Mouse (Mus musculus) R1 (cell line): ENCODE data around the gene Nedd4.
A peak's percentile ranks its signal among the peaks of the same experiment; 100 is the strongest.
"Not testable (repeated sequence)": the region's sequence is repeated elsewhere in the genome, so short reads cannot be mapped to it uniquely, and the experiment has no call there.

Experiments used
- DNase-seq: peaks from one replicate; pipeline ENCODE4 v3.0.0-alpha.2; 2018; ENCODE audit warnings: low read depth, low spot score

Nedd4 gene

DNA sequence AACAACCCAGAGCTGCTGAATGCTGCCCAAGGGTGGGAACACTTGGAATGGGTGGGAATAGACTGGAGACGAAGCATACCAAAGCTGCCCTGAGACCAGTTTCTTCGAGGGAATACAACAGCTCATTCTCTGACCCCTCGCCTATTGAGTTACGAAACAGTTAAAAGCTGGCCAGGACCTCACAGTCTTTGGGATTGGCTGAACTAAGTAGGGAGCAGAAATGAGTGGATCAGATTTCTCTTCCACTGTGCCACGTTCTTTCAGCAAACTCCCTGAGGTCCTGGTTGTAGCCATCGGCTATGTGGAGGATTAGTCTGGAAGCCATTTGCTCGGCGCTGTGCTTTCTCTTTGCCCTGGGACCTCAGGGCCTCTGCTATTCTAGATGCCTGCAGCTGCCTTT lies 9.2 kb upstream of the Nedd4 start:
- peak; percentile 79 for DNase-seq

DNA sequence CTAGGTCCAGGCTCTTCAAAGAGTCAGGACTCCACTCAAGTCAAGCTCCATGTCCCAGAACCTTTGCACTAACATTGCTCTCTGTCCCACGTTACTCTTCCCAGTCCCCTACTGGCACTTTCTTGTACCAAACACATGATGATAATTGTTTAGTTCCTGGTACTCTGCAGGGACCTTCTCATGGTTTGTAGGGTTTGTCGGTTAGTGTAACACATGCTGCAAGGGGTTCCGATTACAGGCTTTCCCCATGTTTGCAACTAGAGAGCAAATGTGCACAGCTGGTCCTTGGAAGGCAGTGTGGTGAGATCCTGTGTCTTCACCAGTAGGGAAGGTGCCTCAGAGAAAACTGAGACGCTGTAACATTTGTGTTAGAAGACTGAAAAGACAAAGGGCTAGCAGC lies 8.6 kb upstream of the Nedd4 start:
- DNase-seq = peak; percentile 31

GRCm38 (mm10) chr9:72654593-72655242 lies 7.4 kb upstream of the Nedd4 start:
- DNase-seq = peak; percentile 47

DNA sequence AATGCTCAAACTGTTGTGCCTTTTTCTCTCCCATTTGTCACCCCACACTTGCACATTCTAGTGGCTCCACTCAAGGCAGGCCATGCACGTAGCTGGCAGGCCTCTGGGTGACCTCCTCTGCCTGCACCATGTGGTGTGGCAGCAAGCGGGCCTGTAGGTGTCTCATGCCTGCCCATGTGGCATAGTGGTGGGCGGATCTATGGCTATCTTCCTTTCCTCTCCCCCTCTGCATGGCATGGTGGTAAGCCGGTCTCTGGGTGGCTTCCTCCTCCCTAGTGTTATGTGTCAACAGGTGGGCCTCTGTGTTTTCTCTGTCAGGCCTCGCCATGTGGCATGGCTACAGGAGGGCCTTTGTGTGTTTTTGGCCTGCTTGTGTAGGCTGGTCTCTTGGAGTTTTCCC lies 6.5 kb upstream of the Nedd4 start:
- no peak for DNase-seq

DNA sequence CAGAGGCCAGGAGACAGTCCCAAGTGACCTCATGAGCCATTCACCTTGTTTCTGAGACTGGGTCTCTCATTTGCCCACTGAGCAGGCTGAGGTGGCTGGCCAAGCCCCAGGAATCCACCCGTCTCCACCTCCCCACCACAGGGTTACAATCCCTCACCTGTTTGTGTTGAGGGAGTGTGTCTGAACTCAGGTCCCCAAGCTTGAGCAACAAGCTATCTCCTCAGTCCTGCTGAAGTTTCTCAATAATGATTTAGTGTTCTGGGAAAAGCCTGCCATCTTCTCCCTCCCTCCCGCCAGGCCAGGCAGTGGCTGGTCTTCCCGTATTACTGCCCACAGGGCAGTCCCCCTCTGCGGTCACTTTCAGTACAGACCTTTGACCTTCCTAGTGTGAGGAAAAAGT lies 5.7 kb upstream of the Nedd4 start:
- DNase-seq = no peak

DNA sequence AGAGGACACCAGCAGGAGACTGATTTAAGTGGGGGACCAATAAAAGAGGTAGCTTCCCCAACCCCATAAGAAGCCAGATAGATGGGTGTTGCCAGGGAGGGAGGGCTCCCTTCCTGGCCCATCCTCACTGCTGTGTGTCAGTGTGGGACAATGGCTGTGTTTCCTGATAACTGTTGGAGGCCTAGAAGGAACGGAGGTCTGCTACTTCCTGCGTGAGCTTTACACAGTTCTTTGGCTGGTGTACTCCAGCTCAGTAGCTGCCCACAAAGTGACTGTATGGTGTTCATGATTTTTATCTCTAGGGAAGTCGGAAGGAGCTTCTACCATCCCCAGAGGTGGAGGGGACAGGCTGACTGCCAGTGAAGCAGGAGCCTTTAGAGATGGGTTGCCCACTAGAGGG lies 5.2 kb upstream of the Nedd4 start:
- DNase-seq = peak; percentile 59

GRCm38 (mm10) chr9:72657694-72658093 lies 4.5 kb upstream of the Nedd4 start:
- peak; percentile 94 for DNase-seq

DNA sequence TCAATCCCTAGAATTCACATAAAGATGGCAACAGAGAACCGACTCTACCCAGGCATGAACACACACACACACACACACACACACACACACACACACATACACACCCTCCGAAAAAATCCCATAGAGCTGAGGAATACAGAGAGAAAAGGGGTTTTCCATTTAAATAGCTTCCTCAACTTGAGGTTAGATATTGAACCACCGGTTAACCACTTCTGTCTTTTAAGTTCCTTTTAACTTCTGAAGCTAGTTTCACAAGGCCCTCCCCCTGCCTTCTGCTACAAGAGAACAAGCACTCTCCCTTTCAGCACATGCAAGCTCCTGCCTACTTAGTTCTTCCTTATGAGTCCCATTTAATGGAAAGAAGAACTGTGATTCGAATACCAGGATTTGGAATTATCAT lies 2.0 kb upstream of the Nedd4 start:
- no peak for DNase-seq

DNA sequence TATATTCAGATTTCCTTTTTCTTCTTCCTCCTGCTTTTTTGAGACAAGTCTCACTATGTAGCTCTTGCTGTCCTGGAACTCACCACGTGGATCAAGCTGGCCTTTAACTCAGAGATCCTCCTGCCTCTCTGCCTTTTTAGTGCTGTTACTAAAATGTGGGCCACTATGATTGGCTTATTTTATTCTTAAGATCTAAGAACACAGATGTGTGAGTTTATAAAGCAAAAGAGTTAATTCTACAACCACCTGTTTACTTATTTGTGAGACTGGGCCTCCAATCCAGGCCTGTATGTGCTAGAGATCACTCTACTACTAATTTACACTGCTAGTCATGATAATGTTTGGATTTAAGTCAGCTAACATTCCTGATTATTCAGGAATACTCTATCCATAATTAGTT lies 1.2 kb upstream of the Nedd4 start:
- DNase-seq = no peak

DNA sequence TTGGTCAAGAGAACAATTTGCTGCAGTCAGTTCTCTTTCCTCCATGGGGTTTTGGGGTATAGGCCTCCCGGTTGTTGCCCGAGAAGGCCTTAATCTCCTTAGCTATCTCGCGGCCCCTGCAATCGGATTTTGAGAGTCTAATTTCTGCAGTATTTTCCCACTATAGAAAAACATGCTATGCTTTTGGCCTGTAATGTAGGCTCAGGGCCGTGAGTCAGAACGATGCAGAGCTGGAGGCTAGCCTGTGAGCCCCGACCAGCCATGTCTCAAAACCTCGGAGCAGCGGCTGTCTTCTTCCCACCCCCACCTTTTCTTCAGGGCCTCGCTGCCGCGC lies 618 bp upstream of the Nedd4 start:
- no peak for DNase-seq

DNA sequence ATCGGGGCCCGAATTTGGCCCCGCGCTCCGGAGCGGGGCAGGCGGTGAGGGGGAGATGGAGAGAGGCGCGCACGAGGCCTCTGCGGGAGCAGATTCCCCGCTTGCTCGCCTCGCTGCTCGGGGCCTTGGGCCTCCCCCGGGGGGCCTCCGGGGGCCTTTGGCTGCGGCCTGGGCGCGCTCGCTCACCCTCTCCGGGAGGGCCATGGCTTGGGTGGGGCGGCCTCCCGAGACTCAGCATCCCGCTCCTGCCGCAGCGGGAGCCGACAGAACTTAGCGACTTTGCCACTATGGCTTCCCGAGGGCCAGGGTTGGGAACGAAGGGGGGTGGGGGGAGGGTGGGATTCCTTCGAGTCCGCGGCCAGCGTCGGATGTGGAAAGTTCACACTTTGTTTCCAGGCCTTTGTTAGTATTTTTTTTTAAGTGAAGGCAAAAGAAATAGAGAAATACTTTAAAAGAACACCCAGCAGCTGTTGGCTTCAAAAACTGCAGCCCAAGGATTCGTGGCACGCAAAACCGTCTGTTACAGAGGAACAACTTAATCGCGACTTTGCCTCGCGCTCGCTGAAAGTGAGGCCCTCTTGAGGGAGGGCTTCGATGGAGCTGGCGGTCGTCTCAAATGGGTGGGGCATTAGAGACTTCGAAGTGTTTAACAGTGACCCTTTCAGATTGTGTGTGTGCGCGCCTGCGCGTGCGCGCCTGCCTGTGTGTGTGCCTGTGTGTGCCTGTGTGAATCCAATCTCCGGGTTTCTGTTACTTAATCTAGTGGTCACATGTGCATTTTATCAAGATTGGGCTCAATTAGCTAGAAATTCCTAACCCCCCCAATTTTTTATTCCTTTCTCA lies 766 bp downstream of the Nedd4 start:
- DNase-seq = peak; percentile 92

DNA sequence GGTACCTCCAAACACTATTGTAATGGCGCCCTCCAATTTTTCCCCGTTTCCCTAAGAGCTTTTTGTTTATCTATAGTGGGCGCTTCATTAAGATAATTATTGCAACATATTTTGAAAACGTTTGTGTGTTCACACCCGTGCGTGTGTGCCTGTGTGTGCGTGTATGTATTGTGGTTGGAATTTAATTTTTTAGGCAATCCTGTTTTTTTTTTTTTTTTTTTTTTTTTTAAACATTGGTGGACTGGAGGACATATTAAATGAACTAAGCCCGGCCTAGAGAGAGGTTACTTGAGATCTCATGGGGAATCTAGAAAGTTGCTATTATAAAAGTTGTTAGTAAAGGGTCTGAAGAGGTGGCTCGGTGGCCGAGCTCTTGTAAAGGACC lies 1.4 kb downstream of the Nedd4 start:
- no peak for DNase-seq

DNA sequence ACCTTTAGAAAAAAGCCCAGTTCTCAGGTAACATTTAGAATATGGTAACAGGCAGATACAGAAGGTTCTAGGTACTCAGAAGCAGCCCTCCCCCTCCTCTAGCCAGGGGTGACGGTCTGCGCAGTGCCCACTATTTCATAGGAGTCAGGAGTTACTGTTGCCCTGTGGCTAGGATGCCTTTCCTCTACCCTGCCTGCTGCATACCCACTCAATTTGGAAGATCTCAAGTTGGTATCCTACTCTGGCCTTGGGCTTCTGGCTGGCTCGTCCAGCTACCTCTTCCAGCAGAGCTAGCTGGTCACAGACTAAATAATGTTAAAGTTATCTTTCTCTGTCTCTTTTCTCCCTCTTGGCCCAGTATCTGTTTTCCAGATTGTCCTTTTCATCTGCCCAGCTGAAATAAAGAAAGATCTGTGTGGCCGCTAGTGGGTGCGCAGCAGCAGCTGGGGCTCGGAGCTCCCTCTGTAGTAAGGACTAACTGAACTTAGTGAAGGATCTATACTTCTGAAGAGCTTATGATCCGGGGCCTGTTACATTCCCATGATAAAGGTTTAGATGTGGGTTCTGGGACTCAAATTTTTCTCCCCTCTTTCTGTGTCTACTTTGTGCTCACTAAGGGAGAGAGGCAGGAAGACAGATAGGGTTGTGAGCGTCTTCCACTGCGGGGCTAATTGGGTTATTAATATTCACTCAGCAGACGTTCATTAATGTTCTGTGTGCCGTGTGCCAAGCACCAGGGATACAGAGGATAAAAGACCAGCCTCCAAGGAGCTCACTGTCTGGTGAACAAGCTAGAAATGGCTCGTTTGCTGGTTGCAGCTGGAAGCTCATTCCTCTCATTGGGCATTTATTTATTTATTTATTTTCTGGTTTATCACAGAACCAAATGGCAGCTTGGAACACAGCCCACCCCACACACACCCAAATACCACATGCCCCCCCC lies 2.5 kb downstream of the Nedd4 start:
- DNase-seq = no peak

- DNase-seq = peak; percentile 84
These were observed 3.4 kb downstream of the Nedd4 start for GRCm38 (mm10) chr9:72665517-72665916.

GRCm38 (mm10) chr9:72666352-72667021 lies 4.3 kb downstream of the Nedd4 start:
- not testable (repeated sequence) for DNase-seq

DNA sequence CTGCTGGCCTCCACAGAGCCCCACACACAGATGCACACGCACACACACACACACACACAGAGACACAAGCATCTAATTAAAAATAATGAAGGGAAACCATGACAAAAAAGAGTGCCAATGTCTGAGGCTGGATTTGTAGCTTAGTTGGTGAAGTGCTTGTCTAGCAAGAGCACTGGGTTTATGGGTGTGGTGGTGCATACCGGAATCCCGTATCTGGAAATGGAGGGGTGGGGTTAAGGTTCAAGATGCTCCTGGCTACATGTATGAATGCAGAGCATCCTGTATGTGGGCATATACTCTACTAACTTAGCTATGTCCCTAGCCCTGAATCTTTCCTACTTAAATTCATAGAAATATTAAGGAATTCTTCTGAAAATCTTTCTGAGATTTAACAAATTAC lies 5.0 kb downstream of the Nedd4 start:
- DNase-seq = peak; percentile 77

GRCm38 (mm10) chr9:72669383-72669782 lies 7.2 kb downstream of the Nedd4 start:
- DNase-seq = peak; percentile 81

DNA sequence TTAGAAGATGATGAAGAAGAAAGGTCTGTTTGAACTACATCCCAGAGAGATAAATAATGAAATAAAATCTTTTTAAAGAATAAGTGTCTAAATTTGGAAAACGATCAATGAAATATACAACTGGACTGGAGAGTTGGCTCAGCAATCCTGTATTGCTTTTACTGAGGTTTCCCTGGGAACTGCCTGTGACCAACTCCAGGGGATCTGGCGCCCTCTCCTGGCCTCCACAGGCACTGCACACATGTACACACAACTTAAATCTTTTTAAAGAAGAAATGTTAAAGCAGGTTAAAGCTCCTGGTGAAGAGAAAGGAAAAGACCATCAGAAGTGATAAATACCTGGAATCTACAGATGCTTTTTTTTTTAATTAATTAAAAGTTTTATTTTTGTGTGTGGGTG lies 10.2 kb downstream of the Nedd4 start:
- DNase-seq = peak; percentile 80

GRCm38 (mm10) chr9:72674957-72675744 lies 13.0 kb downstream of the Nedd4 start:
- no peak for DNase-seq

GRCm38 (mm10) chr9:72675745-72676200 lies 13.6 kb downstream of the Nedd4 start:
- no peak for DNase-seq

DNA sequence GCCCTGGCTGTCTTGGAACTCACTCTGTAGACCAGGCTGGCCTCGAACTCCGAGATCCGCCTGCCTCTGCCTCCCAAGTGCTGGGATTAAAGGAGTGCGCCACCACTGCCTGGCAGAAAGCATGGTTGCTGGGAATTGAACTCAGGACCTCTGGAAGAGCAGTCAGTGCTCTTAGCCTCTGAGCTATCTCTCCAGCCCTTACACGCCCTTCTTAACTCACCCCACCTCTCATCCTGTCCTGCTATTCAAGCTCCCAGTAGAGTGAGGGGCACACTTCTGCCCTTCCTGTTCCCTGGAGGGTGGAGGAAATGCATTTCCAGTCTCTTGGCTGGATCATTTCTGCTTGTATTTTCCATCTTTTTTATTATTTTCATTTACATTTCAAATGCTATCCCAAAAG lies 15.5 kb downstream of the Nedd4 start:
- DNase-seq = peak; percentile 45
